Mouse (Mus musculus) cerebellum, adult 9-10 months (tissue): ENCODE results near the gene Ncor2.
A peak's percentile ranks its signal among the peaks of the same experiment; 100 is the strongest.

ENCODE experiments used
- DNase-seq: peaks from one replicate; pipeline ENCODE4 v3.0.0; 2022

The Ncor2 gene

DNA sequence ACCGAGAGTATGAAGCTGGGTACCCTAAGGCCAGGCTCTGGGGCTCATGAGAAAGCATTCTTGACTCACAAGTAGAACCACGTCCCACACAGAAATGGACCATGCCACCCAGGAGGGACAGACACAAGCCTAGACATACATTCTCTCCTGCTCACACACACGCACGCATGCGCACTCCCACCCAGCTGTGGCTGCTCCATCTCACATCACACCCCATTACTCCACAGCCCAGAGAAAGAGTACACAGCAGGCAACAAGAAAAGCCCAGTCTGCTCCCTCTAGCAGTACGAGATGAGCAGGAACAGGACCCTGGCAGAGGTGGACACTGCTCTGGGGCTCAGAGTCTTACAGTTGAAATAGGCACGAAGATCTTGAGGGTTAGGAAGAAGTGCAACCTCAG lies 55.0 kb downstream of the Ncor2 start:
- no peak for DNase-seq

GRCm38 (mm10) chr5:125123206-125123605 lies 55.8 kb downstream of the Ncor2 start:
- no peak for DNase-seq

- no peak for DNase-seq
Measured at GRCm38 (mm10) chr5:125122546-125122945, 56.5 kb downstream of the Ncor2 start.

GRCm38 (mm10) chr5:125122049-125122448 lies 57.0 kb downstream of the Ncor2 start:
- no peak for DNase-seq

DNA sequence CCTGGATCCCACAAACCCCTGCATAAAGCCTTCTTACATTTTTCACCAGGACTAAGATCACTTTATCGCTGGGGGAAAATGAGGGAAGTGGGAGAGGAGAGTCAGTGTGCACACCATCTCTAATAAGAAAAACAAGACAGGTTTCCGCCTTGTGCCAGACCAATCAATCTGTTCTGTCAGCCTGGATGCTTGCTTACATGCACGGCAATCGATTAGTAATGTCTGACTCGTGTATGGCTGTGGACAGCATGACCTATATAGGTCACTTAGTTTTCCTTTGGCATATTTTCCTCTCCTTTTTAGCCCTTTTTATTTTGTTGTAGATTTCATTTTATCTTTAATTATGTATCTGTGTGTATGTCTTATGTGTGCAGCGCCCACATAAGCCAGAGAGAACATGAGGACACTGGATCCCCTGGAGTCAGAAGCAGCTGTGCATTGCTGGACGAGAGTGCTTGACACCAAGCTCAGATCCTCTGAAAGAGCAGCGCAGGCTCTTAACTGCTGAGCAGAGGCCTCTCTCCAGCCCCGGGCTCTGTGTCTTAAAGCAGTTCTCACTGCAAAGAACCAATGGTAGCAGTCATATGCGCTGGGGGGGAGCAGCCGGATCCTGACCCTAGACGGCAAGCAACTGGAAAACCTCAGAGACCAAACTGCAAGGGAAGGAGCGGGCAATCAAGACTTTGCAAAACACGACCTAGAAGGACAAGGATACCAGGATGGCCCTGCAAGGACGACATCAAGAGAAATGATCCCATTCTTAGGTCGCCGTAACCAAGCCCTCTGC lies 58.3 kb downstream of the Ncor2 start:
- no peak for DNase-seq

DNA sequence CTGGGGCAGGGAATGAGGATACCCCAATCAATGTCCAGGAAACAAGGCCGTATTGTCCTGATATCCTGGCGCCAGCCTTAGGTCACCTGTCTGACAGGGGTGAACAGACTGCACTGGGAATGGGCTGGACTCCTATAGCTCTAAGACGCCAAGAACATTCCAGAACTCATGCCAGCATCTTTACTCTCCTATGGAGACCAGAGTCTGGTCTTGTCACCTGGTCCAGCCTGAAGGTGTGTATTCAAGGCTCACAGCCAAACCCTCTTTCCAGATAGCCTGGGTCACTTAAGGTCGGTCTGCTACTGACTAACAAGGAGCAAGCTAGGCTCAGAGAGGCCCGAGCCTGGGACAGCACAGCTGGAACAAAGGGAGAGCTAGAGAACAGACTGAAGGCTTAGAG lies 61.8 kb downstream of the Ncor2 start:
- DNase-seq: peak; percentile 80

GRCm38 (mm10) chr5:125113029-125113428 lies 66.0 kb downstream of the Ncor2 start:
- peak; percentile 46 for DNase-seq

DNA sequence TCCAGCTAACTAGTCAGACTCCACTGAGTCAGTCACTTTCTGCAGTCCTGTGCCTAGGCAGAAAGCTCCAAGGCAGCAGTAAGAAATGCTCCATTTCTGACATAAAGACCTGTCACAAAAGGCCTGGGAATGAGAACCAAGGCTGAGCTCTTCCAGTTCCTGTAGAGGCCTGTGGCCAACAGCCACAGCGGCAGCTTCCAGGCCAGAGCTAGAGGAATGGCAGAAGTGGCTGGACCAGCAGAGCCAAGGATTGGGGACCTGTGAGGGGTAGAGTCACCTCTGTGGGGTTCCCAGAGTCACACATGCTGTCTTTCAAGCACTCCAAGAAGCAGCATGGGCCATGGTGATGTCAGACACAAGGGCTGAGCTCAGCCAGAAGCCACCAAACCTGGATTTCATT lies 66.4 kb downstream of the Ncor2 start:
- DNase-seq: no peak

DNA sequence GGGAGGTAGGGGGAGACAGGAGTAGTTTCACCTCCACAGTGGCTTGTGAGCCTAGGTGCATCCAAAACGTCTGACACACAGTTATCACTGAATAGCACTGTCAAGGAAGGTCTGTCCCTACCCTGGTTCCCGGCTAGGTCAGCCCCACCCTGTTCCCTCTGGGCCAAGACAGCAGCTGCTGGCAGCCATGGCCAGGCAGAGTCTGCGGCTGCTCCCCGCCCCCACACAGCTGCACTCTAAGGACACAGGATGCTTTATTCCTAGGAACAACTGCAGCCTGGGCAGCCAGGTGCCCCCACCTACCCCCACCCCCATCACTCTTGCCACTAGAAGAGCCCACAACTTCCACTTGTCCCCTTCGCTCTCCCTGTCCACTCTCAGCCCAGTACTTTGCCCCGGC lies 67.9 kb downstream of the Ncor2 start:
- no peak for DNase-seq

GRCm38 (mm10) chr5:125110722-125111121 lies 68.3 kb downstream of the Ncor2 start:
- DNase-seq: no peak

DNA sequence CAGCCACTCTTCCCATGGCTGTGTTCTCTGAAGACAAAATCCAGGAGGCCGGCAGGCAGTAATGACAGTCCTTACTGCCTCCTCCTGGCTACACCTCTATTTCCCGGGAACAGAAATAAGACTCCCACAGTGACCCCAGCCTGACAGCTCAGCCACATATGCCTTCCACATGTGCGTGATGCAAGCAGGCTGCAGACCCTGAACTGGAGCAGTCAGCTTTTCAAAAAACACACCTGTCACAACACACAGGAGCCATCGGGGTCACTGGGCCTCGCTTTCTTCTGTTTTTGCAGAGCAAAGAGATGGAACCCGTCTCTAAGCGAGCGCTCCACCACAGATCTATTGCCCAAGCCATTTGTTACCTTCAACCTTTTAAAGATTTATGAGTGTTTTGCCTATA lies 68.8 kb downstream of the Ncor2 start:
- no peak for DNase-seq

DNA sequence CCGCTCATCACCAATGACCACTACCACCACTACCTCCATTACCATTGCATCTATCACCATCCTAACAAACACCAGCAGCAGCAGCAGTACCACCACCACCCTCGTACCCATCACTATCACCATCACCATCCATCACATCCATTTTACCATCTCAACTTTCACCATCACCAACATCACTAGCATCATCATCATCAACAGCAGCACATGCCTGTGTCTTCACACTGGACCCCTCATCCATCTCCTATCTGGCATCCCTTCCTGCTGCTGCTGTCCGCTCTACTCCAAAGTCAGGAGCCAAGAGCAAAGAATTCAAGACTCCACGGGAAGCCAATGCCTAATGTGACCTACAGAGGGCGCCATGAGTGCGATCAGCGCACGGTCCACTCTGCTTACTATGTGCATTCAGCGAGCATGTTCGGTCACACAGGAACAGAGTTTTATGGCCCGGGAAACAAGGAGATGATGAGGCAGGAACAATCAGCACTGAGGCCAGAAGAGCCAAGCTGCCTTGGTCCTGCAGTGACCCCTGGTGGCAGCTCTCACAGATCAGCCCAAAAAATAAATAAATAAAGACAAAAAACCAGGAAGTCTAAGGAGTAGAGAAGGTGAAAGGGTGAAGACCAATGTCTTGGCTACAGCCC lies 71.9 kb downstream of the Ncor2 start:
- peak; percentile 80 for DNase-seq

GRCm38 (mm10) chr5:125106191-125106590 lies 72.8 kb downstream of the Ncor2 start:
- peak; percentile 70 for DNase-seq

DNA sequence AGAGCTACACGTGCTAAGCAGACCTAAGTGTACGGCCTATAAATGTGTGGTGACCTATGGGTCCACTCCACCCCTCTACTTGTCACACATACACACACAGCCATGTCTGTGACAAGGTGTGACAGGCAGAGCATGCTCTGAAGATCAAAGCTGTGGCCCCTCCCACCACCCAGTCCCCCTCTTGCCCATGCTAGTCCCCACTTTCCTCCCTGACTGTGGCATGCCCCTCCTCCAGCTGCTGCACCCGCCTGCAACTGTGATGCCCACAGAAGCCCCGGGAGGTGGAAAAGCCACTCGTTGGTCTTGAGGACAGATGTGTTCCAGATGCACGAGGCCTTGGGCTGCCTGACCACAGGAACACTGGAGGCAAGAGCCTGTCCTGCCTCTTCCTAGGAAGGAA lies 74.2 kb downstream of the Ncor2 start:
- no peak for DNase-seq

DNA sequence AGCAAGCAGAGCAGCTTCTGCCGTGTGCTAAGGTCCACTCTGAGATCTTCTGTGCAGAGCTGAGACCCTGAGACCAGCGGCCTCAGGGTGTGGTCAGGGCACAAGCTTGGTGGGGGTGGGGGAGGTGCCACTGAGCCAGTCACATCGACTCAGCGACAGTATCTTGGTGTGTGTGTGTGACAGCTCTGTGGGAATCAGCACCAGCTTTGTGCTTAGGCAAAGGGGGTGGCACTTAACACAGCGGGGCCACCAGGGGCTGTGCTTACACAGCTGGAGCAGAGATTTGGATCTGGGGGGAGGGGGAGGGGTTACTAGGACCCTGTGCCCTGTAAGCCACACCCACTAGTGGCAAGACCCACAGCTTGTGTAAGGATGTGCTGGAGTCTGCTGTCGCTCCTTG lies 75.6 kb downstream of the Ncor2 start:
- no peak for DNase-seq

GRCm38 (mm10) chr5:125102907-125103306 lies 76.1 kb downstream of the Ncor2 start:
- DNase-seq: no peak

DNA sequence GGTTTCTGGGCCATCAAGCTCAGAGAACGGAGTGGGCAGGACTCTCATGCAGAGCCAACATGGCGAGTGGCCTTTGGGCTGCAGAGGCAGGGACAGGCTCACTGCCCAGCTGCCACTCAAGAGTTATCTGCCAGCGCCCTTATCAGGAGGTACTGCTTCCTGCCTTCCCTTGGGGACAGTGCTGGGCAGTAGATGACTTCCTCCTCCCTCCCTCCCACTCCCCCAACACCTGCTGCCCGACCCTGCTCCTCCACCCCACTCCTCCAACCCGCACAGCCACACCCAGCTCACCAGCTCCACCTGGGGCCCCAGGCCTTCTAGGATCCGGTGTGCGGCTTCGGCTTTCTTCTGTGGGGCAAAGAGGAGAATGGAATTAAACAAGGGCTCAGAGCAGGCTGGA lies 76.7 kb downstream of the Ncor2 start:
- DNase-seq: no peak

DNA sequence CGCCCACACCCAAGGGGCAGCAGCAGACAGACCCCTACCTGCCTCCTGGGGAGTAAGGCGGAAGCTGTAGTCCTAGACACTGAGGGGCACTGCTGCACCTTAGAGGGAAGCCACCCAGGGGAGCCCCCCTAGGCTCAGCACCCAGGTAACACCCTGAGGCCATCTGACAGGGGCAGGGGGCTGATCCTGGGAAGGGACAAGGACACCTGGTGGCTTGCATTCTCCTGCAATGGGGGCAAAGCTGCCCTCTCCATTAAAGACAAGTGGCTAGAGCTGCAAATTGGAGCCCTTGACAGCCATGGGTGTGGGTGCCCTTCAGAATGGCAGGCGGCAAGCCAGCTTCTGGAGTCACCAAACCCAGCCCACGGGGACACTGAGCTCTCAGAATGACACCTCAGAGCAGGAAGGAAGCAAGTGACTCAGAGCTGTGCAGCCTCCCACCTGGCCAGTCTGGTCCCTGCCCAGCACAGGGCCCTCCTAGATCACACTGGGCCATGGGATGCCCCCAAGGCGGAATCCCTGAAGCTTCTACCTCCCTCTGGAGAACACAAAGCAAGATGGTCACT lies 79.2 kb downstream of the Ncor2 start:
- DNase-seq: no peak

GRCm38 (mm10) chr5:125098692-125099091 lies 80.3 kb downstream of the Ncor2 start:
- DNase-seq: no peak

GRCm38 (mm10) chr5:125096368-125096767 lies 82.7 kb downstream of the Ncor2 start:
- DNase-seq: no peak

GRCm38 (mm10) chr5:125095525-125096175 lies 83.4 kb downstream of the Ncor2 start:
- DNase-seq: no peak

DNA sequence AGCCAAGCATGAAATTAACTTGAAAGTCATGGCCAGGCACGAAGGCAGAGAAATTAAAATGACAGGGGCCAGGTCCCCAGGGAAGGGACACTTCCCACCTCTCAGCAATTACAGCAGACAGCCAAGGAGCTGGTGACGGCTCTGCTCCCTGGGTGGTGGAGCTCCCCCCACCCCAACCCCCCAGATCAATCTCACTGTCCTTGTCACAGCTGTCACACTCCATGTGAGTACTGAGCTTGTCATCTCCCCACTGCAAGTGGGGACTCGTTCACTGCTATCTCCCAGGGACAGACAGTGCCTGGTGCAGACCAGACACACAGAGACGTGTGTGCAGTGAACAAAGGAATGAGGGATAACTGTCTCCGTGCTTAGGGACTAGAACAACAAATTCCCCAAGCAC lies 85.2 kb downstream of the Ncor2 start:
- no peak for DNase-seq

GRCm38 (mm10) chr5:125088076-125088475 lies 90.9 kb downstream of the Ncor2 start:
- DNase-seq: no peak

DNA sequence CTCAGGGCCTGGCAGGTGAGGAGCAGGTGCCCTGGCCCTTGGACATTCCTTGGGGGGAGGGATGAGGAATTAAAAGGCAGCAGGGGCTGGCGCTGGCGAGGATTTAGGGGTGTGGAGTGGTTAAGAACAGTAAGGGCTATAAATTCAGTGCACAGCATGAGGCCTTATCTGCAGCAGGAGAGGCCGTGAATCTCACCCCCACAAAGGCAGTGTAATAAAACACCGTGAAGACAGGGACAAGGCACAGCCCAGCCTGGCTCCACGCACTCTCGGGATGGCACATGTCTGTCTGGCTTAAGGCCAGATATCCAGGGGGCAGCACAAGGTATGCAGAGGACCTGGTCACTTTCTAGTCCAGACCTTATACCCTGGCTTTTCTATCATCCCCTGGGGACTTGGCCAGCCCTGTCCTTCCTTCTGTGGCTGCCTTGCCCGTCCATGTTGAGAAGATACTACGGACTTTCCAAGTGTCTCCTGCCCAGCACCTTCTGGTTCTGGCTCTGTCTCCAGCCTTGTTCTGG lies 93.9 kb downstream of the Ncor2 start:
- no peak for DNase-seq
